Mouse (Mus musculus) forebrain, embryonic 11.5 days (tissue): Measurements from ENCODE around the gene Phldb1. TPM values are rescaled to one million over a fixed set of nuclear protein-coding genes. Genes with fewer than 3 reads are reported as not detected.

Experiments
- ATAC-seq: fragments of 200-750 bp; cut with Nextera tagmentation; replicated peaks from 2 replicates; pipeline ENCODE4 v1.8.0; 2017; ENCODE audit warnings: moderate TSS enrichment; ENCODE audit not compliant: low FRiP score
- DNase-seq: peaks from one replicate; pipeline ENCODE4 v3.0.0-alpha.2; 2017; ENCODE audit warnings: low spot score
- H3K27ac ChIP-seq: fragments of 300-500 bp; sonication (generic); 2 replicates; pipeline ENCODE4 v1.5.1; 2014; ENCODE audit warnings: low read depth, low read length
- H3K27me3 ChIP-seq: fragments of 300-500 bp; sonication (generic); 2 replicates; pipeline ENCODE4 v1.6.1; 2014; ENCODE audit warnings: mild to moderate bottlenecking, low read length, mixed read lengths; ENCODE audit not compliant: control insufficient read depth, insufficient read depth
- H3K36me3 ChIP-seq: fragments of 300-500 bp; sonication (generic); 2 replicates; pipeline ENCODE4 v1.6.1; 2014; ENCODE audit warnings: mild to moderate bottlenecking, low read length, moderate library complexity, mixed read lengths; ENCODE audit not compliant: control insufficient read depth, insufficient read depth
- H3K4me1 ChIP-seq: fragments of 300-500 bp; sonication (generic); replicated peaks from 2 replicates; pipeline ENCODE4 v1.6.1; 2014; ENCODE audit warnings: low read length, mixed read lengths; ENCODE audit not compliant: control insufficient read depth, insufficient read depth
- H3K4me2 ChIP-seq: fragments of 300-500 bp; sonication (generic); 2 replicates; pipeline ENCODE4 v1.6.1; 2014; ENCODE audit warnings: low read depth, mild to moderate bottlenecking, low read length, moderate library complexity, mixed read lengths; ENCODE audit not compliant: severe bottlenecking
- H3K4me3 ChIP-seq: fragments of 300-500 bp; sonication (generic); 2 replicates; pipeline ENCODE4 v1.5.1; 2014; ENCODE audit warnings: low read depth, low read length
- H3K9ac ChIP-seq: fragments of 300-500 bp; sonication (generic); 2 replicates; pipeline ENCODE4 v1.6.1; 2014; ENCODE audit warnings: low read length
- H3K9me3 ChIP-seq: fragments of 300-500 bp; sonication (generic); 2 replicates; pipeline ENCODE4 v1.6.1; 2016; ENCODE audit warnings: low read length, mixed read lengths; ENCODE audit not compliant: control insufficient read depth
- WGBS: fragments of 180-500 bp; shearing (Covaris S2); extraction: QIAGEN DNeasy Blood & Tissue Kit; methylation state at CpG from one replicate; pipeline ENCODE4 v1.1.7; 2014; 5-methylcytosine and 5-hydroxymethylcytosine counted together
- polyA plus RNA-seq: library from polyadenylated mRNA; unstranded; fragments of >200 nt; fragmentation: Nextera tagmentation; extraction: Ambion mirVana; gene quantifications from 2 replicates; pipeline ENCODE4 v1.2.1, GENCODE M21; 2014

Gene Phldb1
- polyA plus RNA-seq, 1 experiment from 2014 or later: 46.0 TPM

GRCm38 (mm10) chr9:44716997-44717821 lies 17.8 kb downstream of the Phldb1 start:
- no peak for ATAC-seq
- DNase-seq: no peak
- Histone ChIP-seq H3K27me3 (no peaks in the 10 kb centered on the region), H3K4me1 (peaks cover 19% of the 10 kb centered on the region; the same call in 1 of the 2 replicates), H3K27ac (no peak overlapping the region), H3K36me3 (no peaks in the 10 kb centered on the region; the same call in 1 of the 2 replicates), H3K9me3 (no peaks in the 10 kb centered on the region), H3K9ac (no peak overlapping the region), H3K4me2 (no peak overlapping the region), H3K4me3 (no peak overlapping the region)
- whole genome bisulfite sequencing: 83% methylated on average over 6 of the region's 6 CpGs

- DNase-seq: no peak
These were observed 19.2 kb downstream of the Phldb1 start for GRCm38 (mm10) chr9:44715705-44716362.

GRCm38 (mm10) chr9:44715109-44715508 lies 19.9 kb downstream of the Phldb1 start:
- Histone ChIP-seq H3K4me1 (peaks cover 10% of the 10 kb centered on the region; the same call in 1 of the 2 replicates), H3K27me3 (no peaks in the 10 kb centered on the region), H3K4me3 (no peak overlapping the region), H3K9ac (no peak overlapping the region), H3K27ac (no peak overlapping the region), H3K36me3 (no peaks in the 10 kb centered on the region; the same call in 1 of the 2 replicates), H3K9me3 (no peaks in the 10 kb centered on the region), H3K4me2 (no peak overlapping the region)
- DNase-seq (no peak), ATAC-seq (no peak)
- 88% methylated on average over 17 of the region's 17 CpGs for WGBS

More at GRCm38 (mm10) chr9:44715705-44716362, 19.2 kb downstream of the Phldb1 start:
- H3K4me2 ChIP-seq: no peak overlapping the region
- no peak overlapping the region for H3K27ac ChIP-seq
- H3K9me3 ChIP-seq: no peaks in the 10 kb centered on the region
- no peak overlapping the region for H3K9ac ChIP-seq
- H3K27me3 ChIP-seq: no peaks in the 10 kb centered on the region
- no peaks in the 10 kb centered on the region; the same call in 1 of the 2 replicates for H3K36me3 ChIP-seq
- H3K4me3 ChIP-seq: no peak overlapping the region
- 95% methylated on average over 29 of the region's 29 CpGs for WGBS
- H3K4me1 ChIP-seq: peaks cover 15% of the 10 kb centered on the region; the same call in 1 of the 2 replicates
- no peak for ATAC-seq

GRCm38 (mm10) chr9:44713574-44713973 lies 21.4 kb downstream of the Phldb1 start:
- peaks cover 8% of the 10 kb centered on the region for H3K4me1 ChIP-seq
- H3K4me3 ChIP-seq: no peak overlapping the region
- no peak overlapping the region for H3K9ac ChIP-seq
- no peaks in the 10 kb centered on the region for H3K9me3 ChIP-seq
- no peak overlapping the region for H3K4me2 ChIP-seq
- no peaks in the 10 kb centered on the region; the same call in 1 of the 2 replicates for H3K36me3 ChIP-seq
- DNase-seq: no peak
- H3K27me3 ChIP-seq: no peaks in the 10 kb centered on the region
- H3K27ac ChIP-seq: no peak overlapping the region
- 64% methylated on average over 2 of the region's 2 CpGs for WGBS
- no peak for ATAC-seq

GRCm38 (mm10) chr9:44713080-44713479 lies 21.9 kb downstream of the Phldb1 start:
- H3K4me2 ChIP-seq: no peak overlapping the region
- H3K27ac ChIP-seq: no peak overlapping the region
- H3K36me3 ChIP-seq: no peaks in the 10 kb centered on the region; the same call in 1 of the 2 replicates
- no peaks in the 10 kb centered on the region for H3K9me3 ChIP-seq
- no peak for ATAC-seq
- no peaks in the 10 kb centered on the region for H3K27me3 ChIP-seq
- 85% methylated on average over 6 of the region's 6 CpGs for WGBS
- H3K4me3 ChIP-seq: no peak overlapping the region
- H3K9ac ChIP-seq: no peak overlapping the region
- DNase-seq: no peak
- peaks cover 8% of the 10 kb centered on the region for H3K4me1 ChIP-seq

GRCm38 (mm10) chr9:44711602-44712001 lies 23.4 kb downstream of the Phldb1 start:
- H3K9ac ChIP-seq: no peak overlapping the region
- no peaks in the 10 kb centered on the region for H3K9me3 ChIP-seq
- H3K36me3 ChIP-seq: peaks cover 2% of the 10 kb centered on the region; the same call in 1 of the 2 replicates
- H3K4me3 ChIP-seq: no peak overlapping the region
- H3K4me2 ChIP-seq: no peak overlapping the region
- ATAC-seq (no peak), DNase-seq (no peak)
- H3K27me3 ChIP-seq: 0 out of 2 replicates have a peak, but pooled peaks cover 2% of the 10 kb centered on the region
- H3K27ac ChIP-seq: no peak overlapping the region
- WGBS: 69% methylated on average over 17 of the region's 17 CpGs
- peaks cover 12% of the 10 kb centered on the region for H3K4me1 ChIP-seq

- no peak for DNase-seq
- Histone ChIP-seq H3K27me3 (0 out of 2 replicates have a peak, but pooled peaks cover 2% of the 10 kb centered on the region), H3K36me3 (peaks cover 2% of the 10 kb centered on the region; the same call in 1 of the 2 replicates), H3K27ac (no peak overlapping the region), H3K4me2 (no peak overlapping the region), H3K4me3 (no peak overlapping the region), H3K9me3 (no peaks in the 10 kb centered on the region), H3K4me1 (peaks cover 12% of the 10 kb centered on the region), H3K9ac (no peak overlapping the region)
- WGBS: 83% methylated on average over 5 of the region's 5 CpGs
- no peak for ATAC-seq
These were observed 24.8 kb downstream of the Phldb1 start for GRCm38 (mm10) chr9:44710213-44710612.

GRCm38 (mm10) chr9:44709600-44709999 lies 25.4 kb downstream of the Phldb1 start:
- H3K9me3 ChIP-seq: no peaks in the 10 kb centered on the region
- DNase-seq (no peak), ATAC-seq (no peak)
- H3K4me3 ChIP-seq: no peak overlapping the region
- peaks cover 12% of the 10 kb centered on the region for H3K4me1 ChIP-seq
- WGBS: 49% methylated on average over 2 of the region's 2 CpGs
- no peak overlapping the region for H3K9ac ChIP-seq
- no peak overlapping the region for H3K27ac ChIP-seq
- H3K36me3 ChIP-seq: peaks cover 2% of the 10 kb centered on the region; the same call in 1 of the 2 replicates
- H3K4me2 ChIP-seq: no peak overlapping the region
- 0 out of 2 replicates have a peak, but pooled peaks cover 2% of the 10 kb centered on the region for H3K27me3 ChIP-seq
